Mouse (Mus musculus): ENCODE results near the gene Btk. TPM values are rescaled to one million over a fixed set of nuclear protein-coding genes. Genes with fewer than 3 reads are reported as not detected.
A peak's percentile ranks its signal among the peaks of the same experiment; 100 is the strongest.

Btk gene
- polyA plus RNA-seq, 1 experiment, result 24.4 TPM

DNA sequence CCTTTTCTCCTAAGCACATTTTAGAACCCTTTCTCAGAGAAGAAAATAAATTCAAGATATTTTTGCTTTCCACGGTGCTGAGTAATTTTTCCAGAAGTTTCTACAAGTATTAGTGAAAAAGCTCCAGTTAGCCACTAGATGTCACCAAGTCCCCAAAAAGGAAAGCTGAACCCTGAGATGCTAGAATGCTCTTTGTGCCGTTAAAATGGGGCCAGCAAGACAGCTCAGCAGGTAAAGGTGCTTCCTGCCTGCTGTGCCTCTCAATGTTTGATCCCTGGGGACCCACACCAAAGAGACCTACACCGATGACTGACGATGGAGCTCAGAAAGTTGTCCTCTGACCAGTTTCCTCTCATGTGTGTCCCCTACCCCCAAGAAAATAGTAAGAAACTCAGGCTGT is 26.1 kb upstream of the Btk start:
- Histone ChIP-seq H3K36me3 (replicated peaks; ENCODE audit: low read length) (peaks cover 9% of the 10 kb centered on the region), H3K4me1 (peaks cover 31% of the 10 kb centered on the region), H3K4me3 (replicated peaks) (no peak overlapping the region), H3K27me3 (replicated peaks) (no peaks in the 10 kb centered on the region), H3K9me3 (no peaks in the 10 kb centered on the region)
- TF ChIP-seq GATA1 (IDR thresholded peaks at IDR 0.05; ENCODE audit: borderline replicate concordance, low read length), result no peak
- TF ChIP-seq FLI1 (IDR thresholded peaks at IDR 0.05; ENCODE audit: low read length), result no peak

DNA sequence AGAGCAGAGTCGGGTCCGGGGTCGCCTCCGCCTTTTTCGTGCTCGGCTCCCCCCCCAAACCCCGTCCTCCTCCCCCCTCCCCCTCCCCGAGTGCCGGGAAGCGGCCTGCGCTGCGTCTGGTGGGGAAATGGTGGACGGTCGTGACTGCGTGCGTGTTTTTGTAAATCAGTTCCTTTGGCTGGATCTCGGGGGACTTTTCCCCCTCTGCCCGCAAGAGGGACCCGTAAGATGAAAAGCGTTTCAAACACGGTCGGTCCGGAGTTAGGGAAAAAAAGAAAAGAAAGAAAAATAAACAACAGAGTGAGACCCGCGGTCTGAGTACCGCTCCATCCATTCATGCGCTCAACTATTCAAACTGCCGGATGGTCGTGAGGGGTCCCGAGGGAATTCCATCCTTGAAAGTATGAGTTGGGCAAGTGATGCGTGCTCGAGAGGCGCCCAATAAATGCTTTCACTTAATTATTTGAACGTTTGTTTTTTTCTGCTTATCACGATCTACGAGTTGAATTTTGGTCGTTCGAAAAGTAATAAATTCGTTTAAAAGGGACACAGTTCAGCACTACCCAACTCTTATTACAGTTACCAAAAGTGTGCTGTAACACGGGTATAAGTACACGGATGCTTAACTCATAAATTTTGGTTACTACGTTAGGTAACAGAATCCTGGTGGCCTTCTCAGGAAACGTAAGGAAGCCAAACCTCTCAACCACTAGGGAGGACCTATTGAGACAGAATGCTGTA is 18.2 kb upstream of the Btk start:
- Histone ChIP-seq H3K27me3 (replicated peaks) (no peaks in the 10 kb centered on the region), H3K9me3 (no peaks in the 10 kb centered on the region), H3K4me1 (peaks cover 15% of the 10 kb centered on the region; the same call in 1 of the 2 replicates), H3K4me3 (replicated peaks) (peak overlapping the region; percentile 93), H3K36me3 (replicated peaks; ENCODE audit: low read length) (peaks cover 11% of the 10 kb centered on the region)
- TF ChIP-seq FLI1 (IDR thresholded peaks at IDR 0.05; ENCODE audit: low read length), result no peak
- no peak for TF ChIP-seq GATA1 (IDR thresholded peaks at IDR 0.05; ENCODE audit: borderline replicate concordance, low read length)

DNA sequence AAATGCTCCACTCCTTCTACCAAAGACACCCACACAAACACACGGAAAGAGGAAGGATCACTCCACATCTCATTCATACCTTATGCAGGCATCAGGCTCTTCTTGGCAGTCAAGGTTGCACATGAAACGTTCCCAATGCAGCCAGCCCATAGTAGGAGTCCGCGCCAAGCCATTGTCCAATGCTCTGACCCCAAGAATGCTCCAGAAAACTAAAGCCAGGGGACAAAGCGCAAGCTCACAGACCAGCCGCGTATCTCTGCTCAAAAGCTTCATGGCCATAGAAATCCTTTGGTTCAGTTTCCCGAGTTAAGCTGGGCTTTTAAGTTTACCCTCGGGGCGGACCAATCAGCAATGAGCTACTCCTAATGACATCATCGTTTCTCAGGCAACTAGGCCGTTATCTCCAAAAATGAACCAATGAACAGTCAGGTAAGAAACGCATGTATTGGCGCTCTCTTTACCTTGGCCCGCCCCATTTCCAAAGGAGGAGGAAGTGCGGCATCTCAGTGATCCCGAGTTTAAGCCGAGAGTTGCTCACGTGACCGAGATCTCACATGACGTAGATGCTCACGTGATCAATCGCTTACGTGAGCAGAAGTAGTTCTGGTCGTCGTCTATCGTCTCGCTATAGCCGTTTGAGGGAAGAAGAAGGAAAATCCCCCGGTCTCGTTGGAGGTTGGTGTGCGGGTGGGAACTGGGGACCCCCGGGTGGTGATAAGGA is 17.4 kb upstream of the Btk start, which contains the start of the genes Gla and Hnrnph2:
TSS of gene Gla (minus strand) at position 467 of the 721 bp plus-strand sequence.
TSS of gene Hnrnph2 (plus strand) at position 521 of the 721 bp plus-strand sequence.
- TF ChIP-seq FLI1 (IDR thresholded peaks at IDR 0.05; ENCODE audit: low read length), result no peak
- no peak for TF ChIP-seq GATA1 (IDR thresholded peaks at IDR 0.05; ENCODE audit: borderline replicate concordance, low read length)

DNA sequence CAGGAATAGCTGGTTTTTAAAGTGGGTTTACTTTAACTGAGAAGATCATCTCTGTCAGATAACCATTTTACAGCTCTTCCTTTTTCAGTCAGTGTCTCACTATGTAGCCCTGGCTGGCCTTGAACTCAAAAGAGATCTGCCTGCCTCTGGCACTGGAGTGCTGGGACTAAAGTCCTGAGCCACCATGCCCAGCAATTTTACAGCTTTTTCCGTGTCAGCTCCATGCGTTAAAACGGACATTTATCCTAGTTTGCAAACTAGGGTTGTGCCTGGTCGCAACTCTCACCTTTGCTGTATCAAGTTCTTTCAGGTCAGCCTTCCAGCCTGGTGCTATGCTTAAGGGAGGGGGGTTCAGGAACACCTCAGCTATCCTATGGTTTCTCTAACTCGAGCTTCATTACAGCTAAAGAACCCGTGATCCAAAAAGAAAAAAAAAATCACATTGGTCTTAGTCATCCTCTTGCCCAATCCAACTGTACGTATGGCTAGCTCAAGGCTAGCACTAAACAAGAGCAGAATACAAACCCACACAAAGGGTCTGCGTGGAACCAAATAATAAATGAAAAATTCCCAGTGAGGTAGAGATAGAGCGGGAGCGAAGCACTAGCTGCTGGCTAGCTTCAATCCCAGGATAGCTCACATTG is 16.7 kb upstream of the Btk start:
- TF ChIP-seq GATA1 (IDR thresholded peaks at IDR 0.05; ENCODE audit: borderline replicate concordance, low read length) (no peak), FLI1 (IDR thresholded peaks at IDR 0.05; ENCODE audit: low read length) (no peak)
- H3K4me3 ChIP-seq (replicated peaks), result peak overlapping the region; percentile 93
- H3K4me1 ChIP-seq, result peaks cover 19% of the 10 kb centered on the region; the same call in 1 of the 2 replicates
- no peaks in the 10 kb centered on the region for H3K9me3 ChIP-seq
- peaks cover 3% of the 10 kb centered on the region for H3K27me3 ChIP-seq (replicated peaks)
- peaks cover 23% of the 10 kb centered on the region for H3K36me3 ChIP-seq (replicated peaks; ENCODE audit: low read length)

More for the DNA sequence above, 17.4 kb upstream of the Btk start, which contains the start of the genes Gla and Hnrnph2:
- Histone ChIP-seq H3K36me3 (replicated peaks; ENCODE audit: low read length) (peaks cover 16% of the 10 kb centered on the region), H3K4me1 (peaks cover 15% of the 10 kb centered on the region; the same call in 1 of the 2 replicates), H3K9me3 (no peaks in the 10 kb centered on the region), H3K27me3 (replicated peaks) (no peaks in the 10 kb centered on the region), H3K4me3 (replicated peaks) (peak within 1 kb of the TSS; percentile 93)

DNA sequence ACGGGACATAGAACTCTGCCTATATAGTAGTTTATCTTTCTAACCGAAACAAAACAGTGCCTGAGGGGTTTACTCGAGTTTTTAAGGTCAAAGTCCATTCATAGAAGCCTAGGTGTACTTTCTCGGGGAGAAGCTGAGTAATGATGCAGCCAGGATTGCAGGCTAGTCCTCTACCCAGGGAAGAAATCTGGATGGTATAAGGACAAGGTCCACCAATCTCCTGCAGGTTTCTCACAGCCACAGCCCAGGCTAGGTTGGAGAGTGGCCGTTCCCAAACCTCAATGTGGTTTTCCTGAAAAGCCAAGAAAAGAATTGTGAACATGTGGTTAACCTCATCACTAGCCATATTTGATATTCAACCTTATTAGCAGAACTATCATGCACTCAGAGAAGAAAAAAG is 6.5 kb upstream of the Btk start:
- TF ChIP-seq FLI1 (IDR thresholded peaks at IDR 0.05; ENCODE audit: low read length) (no peak), GATA1 (IDR thresholded peaks at IDR 0.05; ENCODE audit: borderline replicate concordance, low read length) (no peak)

DNA sequence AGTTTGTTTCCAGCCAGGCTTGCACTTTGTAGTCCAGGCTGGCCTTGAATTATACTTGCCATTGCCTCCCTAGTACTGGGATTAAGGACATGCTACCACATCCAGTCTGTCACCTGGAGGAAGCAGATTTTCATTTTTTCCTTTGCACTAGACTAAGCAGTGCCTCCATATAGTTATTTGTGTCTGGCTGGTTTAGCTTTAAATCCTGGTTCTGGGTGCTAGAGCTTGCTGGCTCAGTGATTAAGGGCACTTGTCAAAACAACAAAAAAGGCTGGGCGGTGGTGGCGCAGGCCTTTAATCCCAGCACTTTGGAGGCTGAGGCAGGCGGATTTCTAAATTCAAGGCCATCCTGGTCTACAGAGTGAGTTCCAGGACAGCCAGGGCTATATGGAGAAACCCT is 5.6 kb upstream of the Btk start:
- Histone ChIP-seq H3K27me3 (replicated peaks) (no peaks in the 10 kb centered on the region), H3K36me3 (replicated peaks; ENCODE audit: low read length) (peaks cover 63% of the 10 kb centered on the region), H3K4me3 (replicated peaks) (no peak overlapping the region), H3K4me1 (peaks cover 27% of the 10 kb centered on the region), H3K9me3 (peaks cover 3% of the 10 kb centered on the region; the same call in 1 of the 2 replicates)
- TF ChIP-seq FLI1 (IDR thresholded peaks at IDR 0.05; ENCODE audit: low read length) (no peak), GATA1 (IDR thresholded peaks at IDR 0.05; ENCODE audit: borderline replicate concordance, low read length) (no peak)

More for the DNA sequence above, 6.5 kb upstream of the Btk start:
- Histone ChIP-seq H3K27me3 (replicated peaks) (no peaks in the 10 kb centered on the region), H3K4me3 (replicated peaks) (no peak overlapping the region), H3K36me3 (replicated peaks; ENCODE audit: low read length) (peaks cover 65% of the 10 kb centered on the region), H3K4me1 (peaks cover 18% of the 10 kb centered on the region), H3K9me3 (peaks cover 3% of the 10 kb centered on the region; the same call in 1 of the 2 replicates)

DNA sequence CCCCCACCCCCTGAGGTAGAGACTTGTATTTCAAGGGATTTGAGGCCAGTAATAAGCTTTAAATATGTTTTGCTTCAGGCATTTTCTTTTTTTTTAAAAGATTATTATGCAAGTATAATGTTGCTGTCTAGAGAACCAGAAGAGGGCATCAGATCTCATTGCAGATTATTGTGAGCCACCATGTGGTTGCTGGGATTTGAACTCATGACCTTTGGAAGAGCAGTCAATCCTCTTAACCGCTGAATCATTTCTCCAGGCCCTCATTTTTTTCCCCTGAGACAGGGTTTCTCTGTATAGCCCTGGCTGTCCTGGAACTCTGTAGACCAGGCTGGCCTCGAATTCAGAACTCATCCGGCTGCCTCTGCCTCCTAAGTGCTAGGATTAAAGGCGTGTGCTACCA is 4.9 kb upstream of the Btk start:
- H3K4me1 ChIP-seq, result peaks cover 29% of the 10 kb centered on the region
- peaks cover 57% of the 10 kb centered on the region for H3K36me3 ChIP-seq (replicated peaks; ENCODE audit: low read length)
- H3K9me3 ChIP-seq, result peaks cover 3% of the 10 kb centered on the region; the same call in 1 of the 2 replicates
- no peak for TF ChIP-seq FLI1 (IDR thresholded peaks at IDR 0.05; ENCODE audit: low read length)
- TF ChIP-seq GATA1 (IDR thresholded peaks at IDR 0.05; ENCODE audit: borderline replicate concordance, low read length), result no peak
- no peaks in the 10 kb centered on the region for H3K27me3 ChIP-seq (replicated peaks)
- no peak overlapping the region for H3K4me3 ChIP-seq (replicated peaks)

DNA sequence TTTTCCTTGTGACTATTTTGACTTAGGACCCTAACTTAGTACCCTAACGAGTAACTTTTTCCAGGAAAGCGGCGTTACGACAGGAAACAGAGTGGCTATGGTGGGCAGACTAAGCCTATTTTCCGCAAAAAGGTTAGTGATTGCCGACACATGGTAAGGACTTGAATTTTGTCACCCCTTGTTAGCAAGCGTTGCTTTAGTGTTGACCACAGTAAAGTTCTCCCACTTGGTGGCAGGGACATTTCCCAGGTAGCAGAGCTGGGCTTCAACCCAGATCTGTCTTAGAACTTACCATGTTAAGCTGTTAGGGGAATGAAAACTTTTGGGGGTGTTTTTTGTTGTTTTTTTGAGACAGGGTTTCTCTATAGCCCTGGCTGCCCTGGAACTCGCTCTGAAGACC is 3.1 kb upstream of the Btk start:
- H3K4me3 ChIP-seq (replicated peaks), result peak overlapping the region; percentile 96
- no peak for TF ChIP-seq GATA1 (IDR thresholded peaks at IDR 0.05; ENCODE audit: borderline replicate concordance, low read length)

DNA sequence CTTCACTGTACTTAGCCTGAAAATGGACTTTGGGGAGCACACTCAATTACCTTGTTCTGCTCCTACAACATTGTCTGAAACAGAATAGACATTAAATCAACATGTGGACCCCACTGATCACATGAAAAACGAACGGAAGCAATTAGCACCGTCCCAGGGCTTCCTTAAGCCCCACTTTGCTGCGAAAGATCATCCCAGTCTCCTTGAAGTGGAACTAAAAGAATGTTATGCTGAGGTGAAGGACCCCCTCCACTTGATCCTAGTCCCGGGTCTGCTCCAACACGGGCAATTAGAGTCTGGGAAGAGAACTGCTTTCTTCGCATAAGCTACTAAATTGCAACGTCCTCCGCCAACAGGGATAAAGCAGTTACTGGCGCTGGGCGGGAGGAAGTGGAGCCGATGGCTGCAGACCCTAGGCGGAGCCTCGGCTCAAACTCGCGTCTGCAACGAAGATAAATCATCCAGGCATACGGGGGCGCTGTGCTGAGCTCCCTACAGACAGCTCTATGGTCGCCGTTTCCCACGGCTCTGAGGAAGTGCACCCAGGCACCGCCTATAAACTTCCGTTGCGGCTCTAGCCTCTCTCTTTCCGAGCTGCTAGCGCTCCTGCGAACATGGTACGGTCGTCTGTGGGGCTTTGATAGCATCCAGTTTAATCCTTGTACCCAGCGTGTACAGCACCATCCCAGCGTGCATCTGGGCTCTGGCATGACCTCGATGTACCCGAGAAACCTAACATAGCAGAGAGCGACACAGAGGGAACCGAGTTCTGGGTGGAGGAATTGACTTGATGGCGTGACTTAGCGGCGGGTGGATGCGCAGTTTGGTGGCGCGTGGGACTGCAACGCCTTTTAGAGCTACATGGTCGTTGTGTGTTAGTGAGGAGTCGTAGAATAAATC is 2.0 kb upstream of the Btk start, which contains the start of gene Rpl36a:
TSS of gene Rpl36a (plus strand) at position 552 of the 900 bp plus-strand sequence.
- H3K4me3 ChIP-seq (replicated peaks), result peak within 1 kb of the TSS; percentile 96
- H3K9me3 ChIP-seq, result peaks cover 3% of the 10 kb centered on the region; the same call in 1 of the 2 replicates
- peaks cover 49% of the 10 kb centered on the region for H3K36me3 ChIP-seq (replicated peaks; ENCODE audit: low read length)
- H3K27me3 ChIP-seq (replicated peaks), result no peaks in the 10 kb centered on the region
- peaks cover 33% of the 10 kb centered on the region for H3K4me1 ChIP-seq
- TF ChIP-seq GATA1 (IDR thresholded peaks at IDR 0.05; ENCODE audit: borderline replicate concordance, low read length) (no peak), FLI1 (IDR thresholded peaks at IDR 0.05; ENCODE audit: low read length) (no peak)

More for the DNA sequence above, 3.1 kb upstream of the Btk start:
- peaks cover 29% of the 10 kb centered on the region for H3K4me1 ChIP-seq
- peaks cover 49% of the 10 kb centered on the region for H3K36me3 ChIP-seq (replicated peaks; ENCODE audit: low read length)
- peaks cover 3% of the 10 kb centered on the region; the same call in 1 of the 2 replicates for H3K9me3 ChIP-seq
- no peaks in the 10 kb centered on the region for H3K27me3 ChIP-seq (replicated peaks)
